Mouse (Mus musculus) spleen, postnatal 14 days (tissue): ENCODE measurements around the gene Gsap.

ENCODE experiments used
- DNase-seq, 2 experiments: peaks; one replicate each; pipeline ENCODE4 v3.0.0; 2021 to 2022; ENCODE audit warnings: low spot score in 2 of 2

The Gsap gene

GRCm38 (mm10) chr5:21185764-21186685 is at the start of gene Gsap:
Gsap (plus strand) TSS chr5:21186255.
- DNase-seq = peak; percentile 45

DNA sequence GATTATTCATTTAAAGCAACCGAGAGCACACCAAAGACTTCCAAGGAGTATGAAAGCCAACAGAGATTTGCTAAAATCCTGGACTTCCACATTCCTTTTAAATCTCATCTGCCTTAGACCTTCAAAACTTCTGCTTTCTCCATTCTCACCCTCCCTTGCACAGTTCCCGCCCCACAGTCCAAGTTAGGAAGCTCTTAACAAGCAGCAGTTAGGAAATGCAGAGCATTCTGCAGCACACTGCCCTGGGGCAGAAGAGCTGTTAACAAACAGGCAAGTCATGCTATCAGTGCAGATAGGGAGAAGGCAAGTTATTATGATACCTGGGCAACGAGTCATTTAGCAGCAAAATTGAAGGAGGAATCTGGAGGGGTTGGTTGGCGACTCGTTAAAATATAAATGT is 49.5 kb upstream of the Gsap start:
- no peak for DNase-seq

DNA sequence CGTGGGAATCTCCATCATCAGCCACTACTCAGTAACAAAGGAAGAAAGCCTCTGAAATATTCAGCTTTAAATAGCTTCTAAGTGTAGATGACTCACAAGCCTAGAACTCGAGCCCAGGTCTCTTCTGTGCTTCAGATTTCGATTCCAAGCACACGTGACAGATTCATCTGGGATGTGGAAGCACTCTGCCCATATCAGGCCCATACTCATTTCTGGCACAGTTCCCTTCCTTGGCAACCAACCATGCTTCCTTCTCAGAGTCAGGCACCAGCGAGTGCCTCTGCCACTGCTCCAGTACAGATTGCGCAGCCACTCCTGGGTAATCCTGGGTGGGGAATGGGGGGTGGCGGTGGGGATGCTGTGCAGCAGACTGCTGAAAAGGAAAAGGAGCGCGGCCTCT is 46.5 kb upstream of the Gsap start:
- DNase-seq = no peak

DNA sequence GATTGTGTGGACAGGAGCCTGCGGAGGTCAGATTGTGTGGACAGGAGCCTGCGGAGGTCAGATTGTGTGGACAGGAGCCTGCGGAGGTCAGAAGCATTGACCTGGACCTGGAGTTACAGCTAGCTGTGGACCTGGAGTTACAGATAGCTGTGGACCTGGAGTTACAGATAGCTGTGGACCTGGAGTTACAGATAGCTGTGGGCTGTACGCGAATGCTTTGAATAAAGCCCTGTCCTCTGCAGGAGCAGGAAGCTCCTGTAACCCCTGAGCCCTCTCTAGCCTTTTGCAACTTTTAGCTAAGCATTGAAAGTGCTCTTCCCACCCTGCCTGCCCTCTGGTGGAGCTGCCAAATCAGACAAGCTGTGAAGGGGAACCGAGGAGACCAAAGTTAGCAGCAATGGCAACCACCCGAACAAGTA is 44.9 kb upstream of the Gsap start:
- peak; percentile 15 to 28 for DNase-seq

GRCm38 (mm10) chr5:21141626-21142025 is 44.4 kb upstream of the Gsap start:
- no peak for DNase-seq

DNA sequence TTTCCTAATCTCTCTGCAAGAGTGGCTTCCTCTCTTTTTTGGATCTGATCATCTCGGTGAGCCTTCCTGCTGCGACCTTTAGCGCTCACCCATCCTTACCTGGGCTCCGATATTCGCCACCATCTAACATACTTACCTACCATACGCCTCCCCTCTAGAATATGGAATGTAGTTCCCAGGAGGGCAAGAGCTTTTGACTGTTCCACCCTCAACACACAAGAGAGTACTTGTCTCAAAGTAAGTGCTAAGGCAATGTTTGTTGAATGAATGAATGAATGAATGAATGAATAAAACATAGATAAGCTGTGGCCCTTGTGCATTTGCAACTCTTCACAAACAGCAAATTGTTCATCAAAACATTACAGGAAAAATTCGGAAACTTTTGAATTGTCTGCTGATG is 43.0 kb upstream of the Gsap start:
- no peak for DNase-seq

GRCm38 (mm10) chr5:21144506-21145169 is 41.4 kb upstream of the Gsap start:
- DNase-seq = no peak

GRCm38 (mm10) chr5:21148358-21148757 is 37.7 kb upstream of the Gsap start:
- DNase-seq = no peak

DNA sequence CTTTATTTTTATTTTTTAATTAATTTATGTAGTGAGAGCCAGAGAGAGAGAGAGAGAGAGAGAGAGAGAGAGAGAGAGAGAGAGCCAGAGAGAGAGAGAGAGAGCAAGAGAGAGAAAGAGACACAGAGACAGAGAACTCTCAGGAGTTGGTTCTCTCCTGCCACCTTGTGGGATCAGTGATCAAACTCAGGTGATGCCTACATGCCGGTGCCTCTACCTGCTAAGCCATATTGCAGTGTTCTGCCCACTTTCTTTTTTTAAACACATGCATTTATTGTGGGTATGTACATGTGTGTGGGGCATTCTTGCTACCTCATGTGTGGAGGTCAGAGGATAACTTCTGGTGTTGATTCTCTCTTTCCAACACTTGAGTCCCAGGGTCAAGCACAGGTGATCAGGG is 32.4 kb upstream of the Gsap start:
- DNase-seq = no peak

DNA sequence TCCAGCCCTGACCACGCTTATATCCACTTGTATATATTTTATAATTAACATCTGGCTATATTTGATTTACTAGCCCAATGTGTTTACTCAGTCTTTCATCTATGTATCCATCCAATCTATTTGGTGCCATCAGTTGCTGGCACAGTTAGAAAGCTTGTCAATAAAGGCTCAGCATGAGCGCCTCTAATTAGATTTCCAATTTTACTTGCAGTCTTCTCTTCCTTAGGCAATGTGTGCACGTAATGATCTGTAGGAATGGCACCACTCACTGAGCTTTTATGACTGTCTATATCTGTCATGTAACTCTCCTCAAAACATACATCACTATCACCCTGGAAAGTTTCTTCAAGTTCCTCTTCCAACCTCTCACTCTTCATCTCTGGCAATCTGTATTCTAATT is 29.3 kb upstream of the Gsap start:
- no peak for DNase-seq

- DNase-seq = no peak
Observed at GRCm38 (mm10) chr5:21159536-21159935, 26.5 kb upstream of the Gsap start.

GRCm38 (mm10) chr5:21160781-21161180 is 25.3 kb upstream of the Gsap start:
- no peak for DNase-seq

- no peak for DNase-seq
Observed at GRCm38 (mm10) chr5:21163421-21163820, 22.6 kb upstream of the Gsap start.

DNA sequence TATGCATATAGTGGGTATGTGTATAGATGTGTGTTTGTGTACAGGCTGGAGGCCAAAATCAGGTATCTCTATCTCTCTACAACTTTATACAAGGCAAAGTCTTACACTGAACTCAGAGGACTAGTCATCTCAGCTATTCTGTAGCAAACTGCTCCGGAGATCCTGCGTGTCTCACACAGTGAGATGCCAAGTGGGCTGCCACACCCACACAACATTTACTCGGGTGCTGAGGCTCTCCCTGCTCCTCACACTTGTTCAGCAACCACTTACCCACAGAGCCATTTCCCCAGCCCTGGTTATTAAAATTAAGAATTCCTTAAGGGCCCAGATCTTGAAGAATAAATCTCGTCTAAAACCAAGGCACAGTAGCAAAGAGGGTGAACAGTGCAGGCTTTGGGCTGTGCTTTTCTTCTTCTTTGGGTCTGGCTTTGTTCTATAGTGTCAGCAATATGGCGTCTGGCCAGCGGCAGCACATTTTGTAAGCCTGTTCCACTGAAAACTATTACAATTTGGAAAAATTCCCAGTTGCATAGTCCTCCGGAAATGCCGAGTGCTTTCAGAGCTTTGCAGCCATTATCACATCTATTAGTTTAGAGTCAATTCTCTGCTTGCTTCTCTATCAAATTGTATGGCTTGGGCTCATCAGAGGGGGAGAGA is 17.2 kb upstream of the Gsap start:
- no peak for DNase-seq

DNA sequence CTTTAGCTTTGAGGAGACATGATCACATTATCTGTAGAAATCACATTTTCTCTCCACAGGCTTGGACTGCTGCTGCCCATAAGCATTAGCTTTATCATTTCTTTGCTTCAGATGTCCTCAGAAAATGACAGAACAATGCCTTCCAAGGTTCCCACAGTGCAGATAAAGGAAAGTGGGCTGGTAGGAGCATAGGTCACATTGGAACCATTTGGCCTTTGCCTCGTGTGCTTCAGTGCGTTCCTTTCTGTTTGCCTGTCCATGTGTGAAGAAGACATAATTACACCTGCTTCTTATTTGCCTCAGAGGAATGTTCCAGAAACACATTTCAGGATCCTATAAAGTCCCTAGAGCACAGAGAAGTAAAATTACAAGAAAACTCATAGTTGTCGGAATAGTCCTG is 16.7 kb upstream of the Gsap start:
- no peak for DNase-seq

- DNase-seq = no peak
Observed at GRCm38 (mm10) chr5:21169877-21170276, 16.2 kb upstream of the Gsap start.

- no peak for DNase-seq
Observed at GRCm38 (mm10) chr5:21170440-21170839, 15.6 kb upstream of the Gsap start.

- DNase-seq = no peak
Observed at GRCm38 (mm10) chr5:21170898-21171297, 15.2 kb upstream of the Gsap start.

- DNase-seq = no peak
Observed at GRCm38 (mm10) chr5:21171336-21171735, 14.7 kb upstream of the Gsap start.

DNA sequence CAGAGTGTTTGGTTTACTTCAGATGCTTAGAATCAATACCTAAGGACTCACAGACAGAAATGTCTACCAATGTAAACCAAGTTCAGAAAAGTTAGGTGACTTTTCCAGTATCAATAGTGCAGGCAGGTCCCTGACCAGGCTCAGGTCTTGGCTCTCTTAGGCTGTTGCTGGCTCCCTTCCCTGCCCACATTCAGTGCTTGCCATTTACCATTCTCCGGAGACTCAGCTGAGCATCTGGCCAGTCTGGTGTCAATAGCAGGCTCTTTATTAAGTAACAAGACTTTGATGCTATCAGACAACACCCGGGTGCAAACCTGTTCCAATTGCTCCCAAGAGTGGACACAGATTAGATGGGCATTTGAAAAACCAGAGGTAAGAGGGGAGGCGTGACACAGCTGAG is 13.7 kb upstream of the Gsap start:
- DNase-seq = no peak

DNA sequence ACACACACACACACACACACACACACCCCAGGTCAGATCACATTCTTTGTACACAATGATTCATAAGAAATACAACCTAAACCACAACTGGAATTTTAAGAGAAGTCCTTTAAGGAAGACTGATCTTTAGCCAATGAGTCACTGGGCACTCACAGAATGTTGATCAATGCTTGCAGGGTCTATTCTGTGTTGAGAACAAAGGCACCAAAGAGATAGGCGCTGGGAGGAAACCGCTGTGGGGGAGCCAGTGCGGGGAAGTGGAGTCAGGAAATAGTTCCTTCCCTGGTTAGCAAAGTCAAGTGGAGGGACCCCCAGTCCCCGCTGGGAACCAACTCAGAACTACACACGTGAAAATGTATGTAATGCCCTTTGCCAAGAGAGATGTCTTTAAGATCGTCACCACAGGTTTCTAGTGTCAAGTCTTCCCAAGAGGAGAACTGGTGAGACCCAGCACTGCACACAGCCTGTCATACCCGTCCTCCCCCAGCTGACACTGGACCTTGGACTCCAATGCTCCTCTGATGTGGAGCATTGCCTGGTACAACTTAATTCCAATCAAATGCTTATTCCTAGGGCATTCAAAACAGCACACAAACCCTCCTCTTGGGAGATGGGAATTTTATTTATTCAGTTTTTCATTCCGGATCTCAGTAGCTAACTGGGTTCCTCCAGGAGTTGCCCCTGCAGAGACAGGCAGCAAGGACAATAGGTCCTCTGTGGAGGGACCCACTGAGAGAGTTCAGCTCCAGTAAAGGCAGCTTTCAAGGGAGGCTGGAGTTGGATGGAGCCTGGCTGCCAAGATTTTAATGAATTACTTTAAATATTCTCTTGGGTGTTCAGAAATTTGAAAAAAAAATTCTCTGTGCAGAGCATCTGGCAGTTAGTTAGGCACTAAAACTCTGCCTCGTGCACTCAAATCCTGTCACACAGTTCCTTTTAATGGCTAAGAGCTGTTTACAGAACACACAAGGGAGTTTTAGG is 10.6 kb upstream of the Gsap start:
- DNase-seq = no peak
